Mouse (Mus musculus) stomach, postnatal 0 days (tissue): Measurements from ENCODE around the gene Prpf38b. TPM values are rescaled to one million over a fixed set of nuclear protein-coding genes. Genes with fewer than 3 reads are reported as not detected.

Experiments
- ATAC-seq: fragments of 200-750 bp; cut with Nextera tagmentation; 2 replicates; pipeline ENCODE4 v1.8.0; 2017; ENCODE audit not compliant: low FRiP score, low TSS enrichment
- DNase-seq: peaks from one replicate; pipeline ENCODE4 v3.0.0-alpha.2; 2016; ENCODE audit warnings: low spot score
- H3K27ac ChIP-seq: fragments of 300-500 bp; sonication (generic); replicated peaks from 2 replicates; pipeline ENCODE4 v1.5.1; 2014; ENCODE audit warnings: mild to moderate bottlenecking, control low read depth
- H3K27me3 ChIP-seq: fragments of 300-500 bp; sonication (generic); 2 replicates; pipeline ENCODE4 v1.6.1; 2014; ENCODE audit warnings: low read length; ENCODE audit not compliant: control insufficient read depth, insufficient read depth
- H3K36me3 ChIP-seq: fragments of 300-500 bp; sonication (generic); 2 replicates; pipeline ENCODE4 v1.6.1; 2014; ENCODE audit warnings: low read length, mixed read lengths; ENCODE audit not compliant: control insufficient read depth, insufficient read depth
- H3K4me1 ChIP-seq: fragments of 300-500 bp; sonication (generic); replicated peaks from 2 replicates; pipeline ENCODE4 v1.6.1; 2014; ENCODE audit warnings: antibody characterized with exemption; ENCODE audit not compliant: control insufficient read depth, insufficient read depth
- H3K4me2 ChIP-seq: fragments of 300-500 bp; sonication (generic); replicated peaks from 2 replicates; pipeline ENCODE4 v1.6.1; 2014; ENCODE audit warnings: low read depth, mild to moderate bottlenecking, control low read depth, moderate library complexity
- H3K4me3 ChIP-seq: fragments of 300-500 bp; sonication (generic); 2 replicates; pipeline ENCODE4 v1.5.1; 2014; ENCODE audit warnings: low read depth, low read length, control low read depth
- H3K9ac ChIP-seq: fragments of 300-500 bp; sonication (generic); 2 replicates; pipeline ENCODE4 v1.6.1; 2014; ENCODE audit warnings: mild to moderate bottlenecking, low read length, control low read depth, mixed read lengths
- H3K9me3 ChIP-seq: fragments of 300-500 bp; sonication (generic); 2 replicates; pipeline ENCODE4 v1.6.1; 2016; ENCODE audit warnings: low read length; ENCODE audit not compliant: control insufficient read depth
- CTCF ChIP-seq: IDR thresholded peaks from 2 replicates; pipeline ENCODE4 v1.5.1; 2016; ENCODE audit warnings: antibody characterized with exemption, low read depth, mild to moderate bottlenecking, moderate library complexity
- EP300 ChIP-seq: optimal IDR thresholded peaks from 2 replicates; pipeline ENCODE3; 2016; ENCODE audit warnings: antibody characterized with exemption
- WGBS: fragments of 180-500 bp; shearing (Covaris S2); extraction: QIAGEN DNeasy Blood & Tissue Kit; methylation state at CpG from one replicate; pipeline ENCODE4 v1.1.7; 2014; 5-methylcytosine and 5-hydroxymethylcytosine counted together
- polyA plus RNA-seq: library from polyadenylated mRNA; unstranded; fragments of >200 nt; fragmentation: Nextera tagmentation; extraction: Ambion mirVana; gene quantifications from 2 replicates; pipeline ENCODE4 v1.2.1, GENCODE M21; 2015

Gene Prpf38b
- polyA plus RNA-seq, 1 experiment from 2014 or later: 31.1 TPM

DNA sequence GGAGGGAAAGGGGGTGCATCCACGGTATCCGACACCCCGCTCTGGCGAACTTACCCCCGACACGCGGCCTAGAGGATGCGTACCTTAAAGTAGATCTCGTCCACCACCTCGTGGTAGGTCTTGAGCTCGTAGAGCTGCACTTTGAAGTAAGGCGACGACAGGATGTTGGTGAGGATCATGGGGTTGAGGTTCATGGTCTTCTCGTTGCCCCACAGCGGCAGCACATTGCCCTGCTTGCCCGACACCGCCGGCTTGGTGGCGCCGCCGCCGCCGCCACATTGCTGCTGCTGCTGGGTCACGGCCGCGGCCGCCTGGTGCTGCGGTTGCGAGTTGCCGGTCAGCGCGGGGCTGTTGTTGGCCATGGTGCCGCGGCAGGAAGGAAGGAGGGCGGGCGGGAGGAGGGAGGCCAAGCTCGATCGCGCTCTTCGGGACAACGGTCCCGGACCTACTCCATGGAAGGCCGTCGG lies 413 bp downstream of the Prpf38b start:
- H3K4me3 ChIP-seq: peak overlapping the region; percentile 90
- 0 out of 2 replicates have a peak, but pooled peaks cover 7% of the 10 kb centered on the region for H3K4me1 ChIP-seq
- no peaks in the 10 kb centered on the region for H3K9me3 ChIP-seq
- no peaks in the 10 kb centered on the region for H3K27me3 ChIP-seq
- H3K9ac ChIP-seq: peak overlapping the region; percentile 91
- peak overlapping the region; percentile 100 for H3K27ac ChIP-seq
- H3K4me2 ChIP-seq: peak overlapping the region; percentile 93
- no peak for TF ChIP-seq EP300
- TF ChIP-seq CTCF: peak; percentile 77
- under 1% methylated on average over 40 of the region's 44 CpGs for WGBS
- no peaks in the 10 kb centered on the region for H3K36me3 ChIP-seq
- DNase-seq (no peak), ATAC-seq (peak; percentile 90)

DNA sequence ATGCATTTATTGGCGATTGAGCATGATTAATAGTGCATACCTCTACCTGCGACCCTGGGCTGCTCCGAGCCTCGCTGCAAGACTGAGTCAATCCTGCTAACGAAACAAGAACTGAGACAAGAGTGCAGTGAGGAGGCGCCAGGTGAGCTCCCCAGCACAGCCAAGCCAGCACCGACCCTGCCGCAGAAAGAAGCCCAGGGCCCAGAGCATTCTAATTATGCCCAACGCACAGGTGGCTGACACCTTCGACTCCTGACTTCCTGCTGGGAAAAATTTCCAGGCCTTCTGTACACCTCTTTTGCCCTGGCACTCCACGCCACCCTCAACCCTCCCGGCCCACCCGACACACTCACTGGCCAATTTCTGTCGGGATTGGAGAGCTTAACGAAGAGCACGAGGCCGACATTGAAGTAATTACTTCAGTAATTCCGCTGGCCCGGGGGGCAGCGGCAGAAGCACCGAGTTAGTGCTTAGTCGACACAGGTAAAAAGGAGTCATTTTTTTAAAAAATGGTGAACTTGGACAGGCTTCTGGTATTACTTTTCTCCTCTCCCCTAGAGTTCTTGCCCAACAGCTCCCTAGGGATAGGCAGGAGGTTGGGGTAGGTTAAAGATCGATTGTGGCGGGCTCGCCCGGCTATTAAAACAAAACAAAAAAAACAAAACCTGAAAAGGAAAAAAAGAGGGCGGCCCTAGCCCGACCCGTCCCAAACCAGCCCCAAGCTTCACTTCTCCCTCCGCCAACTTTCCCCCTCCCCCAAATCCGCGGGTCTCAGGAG lies 1.0 kb downstream of the Prpf38b start:
- DNase-seq: peak; percentile 32
- TF ChIP-seq EP300 (no peak), CTCF (no peak)
- Histone ChIP-seq H3K36me3 (no peaks in the 10 kb centered on the region), H3K4me1 (0 out of 2 replicates have a peak, but pooled peaks cover 7% of the 10 kb centered on the region), H3K27me3 (no peaks in the 10 kb centered on the region), H3K4me3 (peak overlapping the region; percentile 90), H3K9ac (peak overlapping the region; percentile 91), H3K27ac (peak overlapping the region; percentile 100), H3K4me2 (peak overlapping the region; percentile 93), H3K9me3 (no peaks in the 10 kb centered on the region)
- ATAC-seq: no peak
- WGBS: under 1% methylated on average over 31 of the region's 32 CpGs

DNA sequence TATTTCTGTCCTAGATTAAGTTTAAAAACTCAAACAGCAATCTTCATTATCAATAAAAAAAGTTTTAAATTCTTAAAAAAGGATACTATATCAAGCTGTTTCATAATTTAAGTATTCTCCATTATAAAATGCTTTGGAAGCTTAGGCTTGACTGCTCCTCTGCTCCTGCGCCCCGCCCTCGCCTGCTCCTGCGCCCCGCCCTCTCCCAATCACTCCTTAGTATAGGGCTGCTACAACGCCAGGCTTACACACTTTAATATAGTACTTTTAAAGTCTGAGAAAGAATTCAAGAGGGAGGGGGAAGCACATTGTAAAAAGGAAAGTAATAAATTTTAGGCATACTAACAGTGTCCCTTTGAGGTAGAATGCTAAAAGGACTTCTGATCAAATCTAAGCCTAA lies 8.6 kb downstream of the Prpf38b start:
- no peaks in the 10 kb centered on the region for H3K9me3 ChIP-seq
- H3K36me3 ChIP-seq: peaks cover 12% of the 10 kb centered on the region; the same call in 1 of the 2 replicates
- H3K4me2 ChIP-seq: no peak overlapping the region
- 72% methylated on average over 6 of the region's 6 CpGs for WGBS
- H3K4me1 ChIP-seq: no peaks in the 10 kb centered on the region
- TF ChIP-seq CTCF (no peak), EP300 (no peak)
- no peak overlapping the region for H3K27ac ChIP-seq
- ATAC-seq (no peak), DNase-seq (peak; percentile 35)
- H3K9ac ChIP-seq: no peak overlapping the region
- no peak overlapping the region for H3K4me3 ChIP-seq
- H3K27me3 ChIP-seq: no peaks in the 10 kb centered on the region

DNA sequence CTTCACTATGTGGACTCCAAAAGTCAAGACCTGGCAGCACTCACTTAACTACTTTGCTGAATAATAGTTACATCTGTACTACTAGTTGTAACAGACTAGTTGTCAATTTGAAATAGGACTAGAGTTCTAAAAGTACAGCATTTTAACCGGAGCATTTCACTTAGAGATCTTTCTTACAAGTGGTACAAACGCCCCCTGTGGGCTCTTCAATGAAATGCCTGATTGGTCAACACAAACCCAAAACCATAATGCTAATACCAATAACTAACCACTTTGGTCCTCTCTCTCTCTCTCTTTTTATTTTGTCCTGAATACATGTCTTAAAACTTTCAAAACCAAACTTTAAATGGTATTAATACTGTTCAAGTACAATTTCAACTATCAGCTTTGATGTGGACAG lies 9.5 kb downstream of the Prpf38b start:
- TF ChIP-seq CTCF: peak; percentile 56
- TF ChIP-seq EP300: no peak
- Histone ChIP-seq H3K4me1 (no peaks in the 10 kb centered on the region), H3K9ac (no peak overlapping the region), H3K9me3 (no peaks in the 10 kb centered on the region), H3K4me3 (no peak overlapping the region), H3K4me2 (no peak overlapping the region), H3K36me3 (peaks cover 12% of the 10 kb centered on the region; the same call in 1 of the 2 replicates), H3K27me3 (no peaks in the 10 kb centered on the region), H3K27ac (no peak overlapping the region)
- 53% methylated on average over 2 of the region's 2 CpGs for WGBS
- ATAC-seq (no peak), DNase-seq (no peak)

DNA sequence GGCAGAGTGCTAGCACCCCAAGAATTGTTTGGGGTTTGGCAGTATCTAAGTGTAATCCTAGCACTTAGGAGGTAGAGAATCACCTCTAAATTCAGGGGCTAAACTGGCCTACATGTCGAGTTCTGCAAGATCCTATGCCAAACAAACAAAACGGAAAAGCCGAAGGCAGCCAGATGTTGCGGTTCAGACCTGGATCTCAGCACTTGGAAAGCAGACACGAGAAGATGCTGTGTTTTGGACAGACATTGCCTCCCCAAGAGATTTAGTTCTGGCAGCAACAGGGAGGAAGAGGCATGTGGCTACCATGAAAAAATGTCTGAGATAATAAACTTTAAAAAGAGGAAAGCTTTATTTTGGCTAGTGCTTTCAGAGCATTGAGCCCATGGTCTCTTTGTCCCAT lies 10.8 kb downstream of the Prpf38b start:
- no peak overlapping the region for H3K4me3 ChIP-seq
- H3K4me2 ChIP-seq: no peak overlapping the region
- no peaks in the 10 kb centered on the region for H3K4me1 ChIP-seq
- no peak overlapping the region for H3K27ac ChIP-seq
- 55% methylated on average over 5 of the region's 5 CpGs for WGBS
- H3K9me3 ChIP-seq: no peaks in the 10 kb centered on the region
- peaks cover 12% of the 10 kb centered on the region; the same call in 1 of the 2 replicates for H3K36me3 ChIP-seq
- ATAC-seq: no peak
- no peak overlapping the region for H3K9ac ChIP-seq
- H3K27me3 ChIP-seq: no peaks in the 10 kb centered on the region
- TF ChIP-seq EP300: no peak
- TF ChIP-seq CTCF: no peak
- no peak for DNase-seq

DNA sequence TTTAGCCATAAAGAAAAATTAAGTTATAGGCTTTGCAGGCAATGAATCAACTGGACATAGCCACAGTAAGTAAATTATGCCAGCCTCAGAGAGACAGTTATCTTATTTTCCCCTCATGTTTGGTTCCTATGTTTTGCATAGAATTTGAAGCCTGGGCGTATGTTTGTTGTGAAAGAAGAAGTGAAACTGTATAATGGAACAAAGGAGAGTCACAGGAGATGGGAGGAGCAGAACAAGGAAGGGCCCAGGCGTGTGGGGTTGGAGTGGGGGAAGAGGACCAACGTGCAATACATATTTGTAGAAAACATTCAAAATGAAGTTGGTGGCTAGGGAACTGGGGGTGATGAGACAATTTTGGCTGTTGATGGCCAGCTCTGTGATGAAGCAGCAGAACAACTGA lies 11.4 kb downstream of the Prpf38b start:
- ATAC-seq (no peak), DNase-seq (no peak)
- Histone ChIP-seq H3K27me3 (no peaks in the 10 kb centered on the region), H3K4me1 (no peaks in the 10 kb centered on the region), H3K36me3 (peaks cover 12% of the 10 kb centered on the region; the same call in 1 of the 2 replicates), H3K27ac (no peak overlapping the region), H3K9me3 (no peaks in the 10 kb centered on the region), H3K4me3 (no peak overlapping the region), H3K4me2 (no peak overlapping the region), H3K9ac (no peak overlapping the region)
- 70% methylated on average over 3 of the region's 3 CpGs for WGBS
- no peak for TF ChIP-seq CTCF
- TF ChIP-seq EP300: no peak
